Mouse (Mus musculus): ENCODE results near the gene B4galnt2. TPM values are rescaled to one million over a fixed set of nuclear protein-coding genes. Genes with fewer than 3 reads are reported as not detected.
"Not testable (repeated sequence)": the region's sequence is repeated elsewhere in the genome, so short reads cannot be mapped to it uniquely, and the experiment has no call there.

Gene B4galnt2
- polyA plus RNA-seq (2016; fragmentation: Nextera tagmentation; extraction: Ambion mirVana), result 0.11 and 0.14 TPM in 2 replicates

DNA sequence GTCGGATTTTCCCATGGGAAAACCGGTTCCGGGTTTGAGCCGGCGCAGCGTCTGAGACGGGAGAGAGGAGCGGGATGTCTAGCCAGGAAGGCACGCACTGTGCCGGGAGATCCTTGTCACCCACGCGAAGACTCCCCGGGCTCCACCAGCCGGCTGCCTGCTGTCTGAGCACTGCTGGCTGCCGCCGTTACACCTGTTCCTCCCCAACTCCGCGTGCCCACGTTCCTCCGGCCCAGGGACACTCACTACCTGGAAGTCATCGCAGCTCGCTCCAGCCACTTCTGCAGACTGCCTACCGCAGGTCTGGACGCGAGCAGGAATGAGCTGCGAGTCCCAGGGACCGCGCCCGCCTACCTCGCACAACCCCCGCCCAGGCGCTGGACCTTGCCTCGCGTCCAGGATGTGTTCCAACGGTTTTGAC lies at the start of gene B4galnt2:
TSS of gene B4galnt2 (minus strand) at position 321 of the 421 bp plus-strand sequence.
- H3K27ac ChIP-seq (replicated peaks), result no peak within 1 kb of the TSS
- H3K36me3 ChIP-seq, result no peaks in the 10 kb centered on the region
- under 1% methylated on average over 35 of the region's 35 CpGs for WGBS
- DNase-seq (ENCODE audit: low spot score), result peak; percentile 52
- H3K9me3 ChIP-seq (replicated peaks), result no peaks in the 10 kb centered on the region
- H3K4me3 ChIP-seq, result peak within 1 kb of the TSS; percentile 37
- peaks cover 20% of the 10 kb centered on the region for H3K4me1 ChIP-seq
- peaks cover 98% of the 10 kb centered on the region for H3K27me3 ChIP-seq (ENCODE audit: low read depth, poor library complexity, severe bottlenecking)

DNA sequence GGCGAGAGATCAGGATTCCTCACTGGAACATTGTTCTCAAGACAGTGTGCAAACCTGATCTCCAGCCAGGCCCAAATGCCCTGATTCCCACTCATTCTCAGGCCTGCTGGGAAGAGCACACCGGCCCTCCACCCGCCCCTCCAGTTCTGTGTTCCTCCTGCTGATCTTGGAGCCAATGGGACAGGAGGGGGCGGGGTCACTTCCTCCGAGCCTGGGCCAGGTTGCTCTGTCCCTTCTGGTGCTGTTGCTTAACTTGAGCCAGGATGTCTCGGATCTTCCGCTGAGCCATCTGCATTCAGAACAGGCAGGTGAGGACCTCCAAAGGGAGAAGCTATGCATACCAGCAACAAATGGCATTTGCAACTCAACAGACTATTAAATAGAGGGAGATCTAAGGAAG lies 48.6 kb upstream of the B4galnt2 start:
- Histone ChIP-seq H3K4me3 (no peak overlapping the region), H3K27me3 (ENCODE audit: low read depth, poor library complexity, severe bottlenecking) (no peaks in the 10 kb centered on the region), H3K36me3 (peaks cover 99% of the 10 kb centered on the region), H3K27ac (replicated peaks) (no peak overlapping the region), H3K4me1 (peaks cover 14% of the 10 kb centered on the region), H3K9me3 (replicated peaks) (no peaks in the 10 kb centered on the region)
- 81% methylated on average over 7 of the region's 7 CpGs for WGBS
- no peak for DNase-seq (ENCODE audit: low spot score)

DNA sequence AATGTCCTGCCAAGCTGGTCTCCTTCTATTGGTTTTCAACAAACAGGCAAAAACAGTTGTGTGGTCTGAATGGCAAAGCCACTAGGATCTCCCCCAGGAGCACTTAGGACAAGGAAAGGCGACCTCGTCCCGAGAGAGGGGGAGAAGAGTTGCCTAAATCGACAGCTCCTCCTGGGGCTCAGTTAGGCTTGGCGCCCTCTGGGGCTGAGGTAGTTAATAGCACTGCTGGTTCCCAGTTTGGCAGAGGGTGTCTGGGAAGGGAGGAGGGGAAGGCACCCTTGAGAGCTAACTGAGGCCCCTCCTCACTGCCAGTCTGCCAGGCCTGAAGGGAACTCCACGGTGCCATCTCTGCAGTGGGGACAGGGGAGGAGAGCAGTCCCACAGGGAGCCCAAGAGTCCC lies 44.5 kb upstream of the B4galnt2 start:
- Histone ChIP-seq H3K27me3 (ENCODE audit: low read depth, poor library complexity, severe bottlenecking) (no peaks in the 10 kb centered on the region), H3K27ac (replicated peaks) (0 out of 2 replicates have a peak overlapping the region, but pooled peaks have one; percentile 13), H3K36me3 (peaks cover 70% of the 10 kb centered on the region), H3K9me3 (replicated peaks) (no peaks in the 10 kb centered on the region), H3K4me3 (no peak overlapping the region), H3K4me1 (peaks cover 28% of the 10 kb centered on the region)
- DNase-seq (ENCODE audit: low spot score), result no peak
- 49% methylated on average over 6 of the region's 6 CpGs for WGBS

DNA sequence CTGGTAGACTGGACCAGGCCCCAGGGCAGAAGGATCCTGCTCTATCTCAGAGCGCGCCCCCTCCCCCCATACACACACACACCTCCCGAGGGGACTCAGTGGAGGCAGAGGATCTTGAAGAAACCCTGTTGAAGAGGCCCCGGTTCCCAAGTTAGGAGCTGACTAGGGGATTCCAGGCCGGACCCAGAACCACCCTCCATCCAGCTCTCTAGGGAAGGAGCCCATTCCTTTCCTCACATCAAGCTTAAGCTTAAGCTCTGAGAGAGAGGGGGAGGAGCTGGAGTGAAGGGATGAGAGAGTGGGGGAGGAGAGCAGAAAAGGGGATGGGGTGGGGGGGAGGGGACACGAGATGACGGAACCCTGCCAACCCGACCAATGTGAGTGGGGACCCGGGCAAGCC lies 43.6 kb upstream of the B4galnt2 start:
- H3K9me3 ChIP-seq (replicated peaks), result 0 out of 2 replicates have a peak, but pooled peaks cover 4% of the 10 kb centered on the region
- no peaks in the 10 kb centered on the region for H3K27me3 ChIP-seq (ENCODE audit: low read depth, poor library complexity, severe bottlenecking)
- DNase-seq (ENCODE audit: low spot score), result no peak
- WGBS, result 60% methylated on average over 9 of the region's 9 CpGs
- peaks cover 61% of the 10 kb centered on the region for H3K36me3 ChIP-seq
- H3K4me3 ChIP-seq, result no peak overlapping the region
- 0 out of 2 replicates have a peak overlapping the region, but pooled peaks have one; percentile 29 for H3K27ac ChIP-seq (replicated peaks)
- H3K4me1 ChIP-seq, result peaks cover 28% of the 10 kb centered on the region

DNA sequence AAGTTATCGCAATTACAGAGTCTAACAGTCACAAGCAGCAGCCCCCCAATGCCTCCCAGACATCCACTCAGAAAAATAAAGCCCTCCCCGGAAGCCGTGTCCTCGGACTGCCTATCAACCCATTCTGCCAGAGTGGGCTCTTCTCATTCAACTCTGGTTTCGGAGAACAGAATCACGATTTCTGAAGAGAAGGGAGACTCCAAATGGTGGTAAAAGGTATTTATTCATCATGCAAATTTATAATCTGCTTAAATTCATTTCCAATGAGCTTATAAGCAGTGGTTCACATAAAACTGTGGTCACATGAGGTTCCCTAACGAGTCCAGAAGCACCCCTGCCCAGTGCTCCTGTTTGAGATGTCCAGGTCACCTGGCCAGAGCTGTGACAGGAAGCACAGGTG lies 42.7 kb upstream of the B4galnt2 start:
- H3K36me3 ChIP-seq, result peaks cover 53% of the 10 kb centered on the region
- no peak for DNase-seq (ENCODE audit: low spot score)
- no peaks in the 10 kb centered on the region for H3K27me3 ChIP-seq (ENCODE audit: low read depth, poor library complexity, severe bottlenecking)
- H3K9me3 ChIP-seq (replicated peaks), result 0 out of 2 replicates have a peak, but pooled peaks cover 6% of the 10 kb centered on the region
- no peak overlapping the region for H3K27ac ChIP-seq (replicated peaks)
- no peak overlapping the region for H3K4me3 ChIP-seq
- WGBS, result 78% methylated on average over 7 of the region's 7 CpGs
- peaks cover 28% of the 10 kb centered on the region for H3K4me1 ChIP-seq

DNA sequence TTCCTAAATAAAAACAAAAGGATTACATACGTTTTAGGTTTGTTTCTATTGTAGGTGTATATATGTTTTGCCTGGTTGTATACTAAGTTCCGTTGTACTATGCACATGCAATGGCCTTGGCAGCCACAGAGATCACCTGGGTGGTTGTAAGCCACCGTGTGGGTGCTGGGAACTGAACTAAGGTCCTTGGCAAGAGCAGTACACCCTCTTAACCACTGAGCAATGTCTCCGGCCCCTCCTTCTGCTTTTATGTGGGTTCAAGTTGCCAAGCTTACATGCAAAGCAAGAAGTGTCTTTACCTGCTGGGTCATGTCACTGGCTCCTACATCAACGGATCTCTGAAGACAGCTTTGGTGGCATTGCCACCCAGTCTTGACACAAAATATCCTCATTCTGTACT lies 38.6 kb upstream of the B4galnt2 start:
- DNase-seq (ENCODE audit: low spot score), result no peak
- H3K4me3 ChIP-seq, result no peak overlapping the region
- 86% methylated on average over 5 of the region's 5 CpGs for whole genome bisulfite sequencing
- no peaks in the 10 kb centered on the region for H3K27me3 ChIP-seq (ENCODE audit: low read depth, poor library complexity, severe bottlenecking)
- H3K27ac ChIP-seq (replicated peaks), result no peak overlapping the region
- H3K4me1 ChIP-seq, result peaks cover 14% of the 10 kb centered on the region
- 0 out of 2 replicates have a peak, but pooled peaks cover 6% of the 10 kb centered on the region for H3K9me3 ChIP-seq (replicated peaks)
- H3K36me3 ChIP-seq, result peaks cover 13% of the 10 kb centered on the region

DNA sequence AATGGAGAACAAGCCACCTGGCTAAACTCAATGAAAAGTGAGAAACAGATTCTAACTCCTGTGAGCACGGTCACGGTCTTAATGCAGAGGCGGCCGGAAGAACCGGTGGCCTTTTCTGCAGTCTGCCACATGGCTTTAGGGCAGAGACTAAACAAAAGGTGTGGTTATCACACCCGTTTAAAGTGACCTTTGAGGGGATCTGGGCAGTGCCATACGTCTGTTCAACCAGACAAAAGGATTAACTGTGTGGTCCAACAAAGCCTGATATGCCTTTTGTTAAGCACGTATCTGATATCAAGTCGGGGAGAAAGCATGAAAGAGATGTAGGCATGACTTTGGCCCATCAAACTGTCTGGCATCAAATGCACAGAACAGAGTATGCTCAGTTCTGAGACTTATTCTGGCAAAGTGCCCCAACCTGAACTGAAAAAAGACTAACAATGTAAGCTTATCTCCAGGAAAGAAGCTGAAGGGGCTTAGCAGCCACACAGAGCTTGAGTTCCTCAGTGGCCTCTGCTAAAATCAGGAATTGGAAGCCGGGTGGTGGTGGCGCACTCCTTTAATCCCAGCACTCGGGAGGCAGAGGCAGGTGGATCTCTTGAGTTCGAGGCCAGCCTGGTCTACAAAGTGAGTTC lies 31.3 kb upstream of the B4galnt2 start:
- WGBS, result 66% methylated on average over 13 of the region's 13 CpGs
- no peaks in the 10 kb centered on the region for H3K4me1 ChIP-seq
- no peak overlapping the region for H3K27ac ChIP-seq (replicated peaks)
- no peak for DNase-seq (ENCODE audit: low spot score)
- no peaks in the 10 kb centered on the region for H3K27me3 ChIP-seq (ENCODE audit: low read depth, poor library complexity, severe bottlenecking)
- H3K9me3 ChIP-seq (replicated peaks), result no peaks in the 10 kb centered on the region
- H3K4me3 ChIP-seq, result no peak overlapping the region
- no peaks in the 10 kb centered on the region for H3K36me3 ChIP-seq

DNA sequence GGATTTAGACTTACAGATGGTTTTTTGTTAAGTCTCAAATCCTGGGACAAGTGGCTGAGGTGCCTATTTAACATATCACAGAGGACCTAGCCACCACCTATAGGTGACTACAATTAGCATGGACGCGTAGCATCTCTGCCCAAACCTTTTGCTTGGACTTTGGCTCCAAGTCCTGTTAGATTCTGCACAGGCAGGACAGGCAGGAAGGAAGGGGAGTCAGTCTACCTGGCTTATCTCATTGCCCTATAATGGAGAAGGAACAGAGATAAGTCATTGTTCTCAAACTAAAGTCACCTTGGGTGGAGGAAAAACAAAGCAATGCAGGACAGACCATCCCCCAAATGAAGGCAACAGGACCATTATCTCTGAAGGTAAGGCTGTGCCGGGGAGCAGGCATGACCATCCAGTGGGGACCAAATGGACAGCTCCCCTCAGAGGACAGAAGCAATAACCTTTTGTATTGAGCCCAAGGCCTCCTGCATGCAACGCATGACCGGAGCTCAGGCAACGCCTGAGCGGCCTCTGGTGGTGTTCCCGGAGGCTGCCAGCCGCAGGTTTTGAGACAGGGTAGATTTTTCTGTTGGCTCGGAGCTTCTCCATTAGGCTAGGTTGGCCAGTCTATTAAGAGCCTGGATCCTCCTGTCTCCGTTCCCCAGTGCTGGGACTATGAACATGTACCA lies 25.3 kb upstream of the B4galnt2 start:
- Histone ChIP-seq H3K4me1 (no peaks in the 10 kb centered on the region; the same call in 1 of the 2 replicates), H3K27ac (replicated peaks) (no peak overlapping the region), H3K27me3 (ENCODE audit: low read depth, poor library complexity, severe bottlenecking) (no peaks in the 10 kb centered on the region), H3K9me3 (replicated peaks) (no peaks in the 10 kb centered on the region), H3K36me3 (no peaks in the 10 kb centered on the region), H3K4me3 (no peak overlapping the region)
- WGBS, result 35% methylated on average over 11 of the region's 11 CpGs
- DNase-seq (ENCODE audit: low spot score), result no peak

DNA sequence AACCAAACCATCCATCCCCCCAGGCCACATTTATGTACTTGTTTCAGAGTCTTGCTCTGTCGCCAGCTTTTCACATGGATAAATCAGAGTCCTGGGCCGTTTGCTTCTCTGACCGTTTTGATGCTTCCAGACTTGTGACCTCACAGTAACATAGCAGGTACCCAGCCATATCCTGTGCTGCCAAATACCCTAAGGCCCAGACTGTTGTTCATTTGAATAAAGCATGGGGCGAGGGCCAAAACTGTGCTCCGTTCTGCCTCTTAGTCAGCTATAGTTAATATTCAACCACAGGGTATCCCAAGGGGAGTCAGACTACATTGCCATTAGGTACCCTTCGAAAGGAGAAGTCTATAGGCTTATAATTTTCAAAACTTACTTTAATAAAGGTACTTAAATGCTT lies 21.7 kb upstream of the B4galnt2 start:
- DNase-seq (ENCODE audit: low spot score), result no peak
- Histone ChIP-seq H3K4me1 (no peaks in the 10 kb centered on the region; the same call in 1 of the 2 replicates), H3K27me3 (ENCODE audit: low read depth, poor library complexity, severe bottlenecking) (no peaks in the 10 kb centered on the region), H3K4me3 (no peak overlapping the region), H3K27ac (replicated peaks) (no peak overlapping the region), H3K36me3 (no peaks in the 10 kb centered on the region), H3K9me3 (replicated peaks) (no peaks in the 10 kb centered on the region)
- 89% methylated on average over 6 of the region's 6 CpGs for WGBS

DNA sequence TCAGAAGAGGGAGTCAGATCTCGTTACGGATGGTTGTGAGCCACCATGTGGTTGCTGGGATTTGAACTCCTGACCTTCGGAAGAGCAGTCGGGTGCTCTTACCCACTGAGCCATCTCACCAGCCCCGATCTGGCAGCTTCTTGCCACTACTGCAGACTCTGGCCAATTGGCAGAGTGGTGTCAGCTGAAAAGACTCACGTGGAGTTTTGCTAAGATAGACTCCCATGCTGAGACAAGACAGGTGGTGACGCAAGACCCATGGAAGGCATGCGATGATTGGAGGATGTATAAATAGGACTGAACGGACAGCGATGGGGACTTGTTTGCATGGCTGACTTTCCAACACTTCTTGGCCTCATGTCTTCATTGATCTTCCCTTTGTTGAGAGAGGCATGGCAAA lies 17.5 kb upstream of the B4galnt2 start:
- H3K4me3 ChIP-seq; DNase-seq (ENCODE audit: low spot score); H3K9me3 ChIP-seq (replicated peaks); H3K27ac ChIP-seq (replicated peaks); H3K4me1 ChIP-seq; H3K27me3 ChIP-seq (ENCODE audit: low read depth, poor library complexity, severe bottlenecking); H3K36me3 ChIP-seq: not testable (repeated sequence)
- 91% methylated on average over 8 of the region's 10 CpGs for WGBS

DNA sequence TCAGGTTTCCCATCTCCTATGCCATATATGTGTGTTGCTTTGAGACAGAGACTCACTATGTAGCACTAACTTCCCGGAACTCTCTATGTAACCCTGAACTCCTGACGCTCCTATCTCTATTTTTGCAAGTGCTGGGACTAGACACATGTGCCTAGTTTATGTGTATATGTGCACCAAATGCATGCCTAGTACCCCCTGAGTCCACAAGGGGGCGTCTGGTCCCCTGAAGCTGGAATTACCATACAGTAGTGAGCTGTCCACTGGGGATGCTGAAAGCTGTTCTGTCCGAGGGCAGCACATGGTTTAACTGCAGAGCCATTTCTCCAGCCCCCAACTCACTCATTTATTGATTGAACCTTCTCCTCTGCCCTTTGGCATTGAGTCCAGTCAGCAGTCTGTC lies 11.7 kb upstream of the B4galnt2 start:
- peaks cover 35% of the 10 kb centered on the region for H3K27me3 ChIP-seq (ENCODE audit: low read depth, poor library complexity, severe bottlenecking)
- 76% methylated on average over 4 of the region's 4 CpGs for WGBS
- no peak for DNase-seq (ENCODE audit: low spot score)

DNA sequence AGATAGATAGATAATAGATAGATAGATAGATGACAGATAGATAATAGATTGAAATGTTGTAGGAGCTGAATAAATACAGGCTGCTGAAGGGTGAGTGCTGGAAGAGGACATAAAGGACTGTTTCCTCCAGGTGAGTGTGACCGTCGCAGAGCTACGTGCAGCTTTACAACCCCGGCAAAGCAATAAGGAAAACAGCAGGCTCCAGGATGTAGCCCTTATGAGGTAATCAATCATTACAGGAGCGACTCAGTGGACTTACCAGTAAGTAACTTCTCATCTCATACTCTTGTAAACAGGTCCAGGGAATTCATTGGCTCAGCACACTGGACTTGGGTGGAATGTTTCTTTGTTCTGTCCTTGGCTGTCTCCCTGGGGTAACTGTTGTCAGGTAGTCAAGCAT lies 11.3 kb upstream of the B4galnt2 start:
- 96% methylated on average over 5 of the region's 5 CpGs for WGBS
- Histone ChIP-seq H3K36me3 (no peaks in the 10 kb centered on the region), H3K27me3 (ENCODE audit: low read depth, poor library complexity, severe bottlenecking) (peaks cover 39% of the 10 kb centered on the region), H3K4me3 (no peak overlapping the region), H3K27ac (replicated peaks) (no peak overlapping the region), H3K9me3 (replicated peaks) (peaks cover 15% of the 10 kb centered on the region), H3K4me1 (peaks cover 22% of the 10 kb centered on the region)
- DNase-seq (ENCODE audit: low spot score), result no peak

More for the DNA sequence above, 11.7 kb upstream of the B4galnt2 start:
- Histone ChIP-seq H3K36me3 (no peaks in the 10 kb centered on the region), H3K4me3 (no peak overlapping the region), H3K9me3 (replicated peaks) (peaks cover 15% of the 10 kb centered on the region), H3K27ac (replicated peaks) (no peak overlapping the region), H3K4me1 (peaks cover 22% of the 10 kb centered on the region)

DNA sequence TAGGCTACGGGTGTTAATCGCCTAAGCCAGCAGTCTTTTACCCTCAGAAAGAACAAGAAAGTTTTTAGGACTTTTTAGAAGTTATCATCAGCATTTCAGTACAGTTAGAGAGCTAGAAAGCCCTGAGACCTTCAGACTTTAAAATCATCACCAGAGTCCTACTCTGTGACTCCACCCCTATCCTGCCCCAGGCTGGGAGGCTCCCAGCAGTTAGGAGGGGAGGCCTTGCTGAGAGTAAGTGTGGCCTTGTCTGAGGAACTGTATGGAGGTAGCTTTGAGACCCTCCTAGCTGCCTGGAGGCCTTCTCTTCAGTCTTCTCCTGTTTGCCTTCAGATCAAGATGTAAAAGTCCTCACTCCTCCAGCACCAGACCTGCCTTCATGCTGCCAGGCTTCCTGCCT lies 9.5 kb upstream of the B4galnt2 start:
- Histone ChIP-seq H3K27me3 (ENCODE audit: low read depth, poor library complexity, severe bottlenecking) (peaks cover 55% of the 10 kb centered on the region), H3K9me3 (replicated peaks) (peaks cover 15% of the 10 kb centered on the region), H3K4me3 (no peak overlapping the region), H3K27ac (replicated peaks) (no peak overlapping the region), H3K4me1 (peaks cover 22% of the 10 kb centered on the region), H3K36me3 (no peaks in the 10 kb centered on the region)
- WGBS, result 1% methylated on average over 2 of the region's 2 CpGs
- DNase-seq (ENCODE audit: low spot score), result no peak

All from midbrain, embryonic 10.5 days (tissue).